Mouse (Mus musculus): ENCODE data around the gene Mybbp1a. TPM values are rescaled to one million over a fixed set of nuclear protein-coding genes. Genes with fewer than 3 reads are reported as not detected.

The Mybbp1a gene
- polyA plus RNA-seq, 1 experiment from 2014 or later, result 172 TPM

- Histone ChIP-seq H3K9ac (no peak overlapping the region), H3K4me2 (replicated peaks) (peak overlapping the region; percentile 98), H3K4me1 (replicated peaks) (peaks cover 46% of the 10 kb centered on the region), H3K27me3 (replicated peaks) (no peaks in the 10 kb centered on the region), H3K4me3 (replicated peaks) (no peak overlapping the region), H3K9me3 (no peaks in the 10 kb centered on the region), H3K36me3 (no peaks in the 10 kb centered on the region), H3K27ac (no peak overlapping the region)
- ATAC-seq, result peak; percentile 47
- WGBS, result 44% methylated on average over 8 of the region's 8 CpGs
Observed at GRCm38 (mm10) chr11:72406079-72406675, 35.0 kb upstream of the Mybbp1a start.

DNA sequence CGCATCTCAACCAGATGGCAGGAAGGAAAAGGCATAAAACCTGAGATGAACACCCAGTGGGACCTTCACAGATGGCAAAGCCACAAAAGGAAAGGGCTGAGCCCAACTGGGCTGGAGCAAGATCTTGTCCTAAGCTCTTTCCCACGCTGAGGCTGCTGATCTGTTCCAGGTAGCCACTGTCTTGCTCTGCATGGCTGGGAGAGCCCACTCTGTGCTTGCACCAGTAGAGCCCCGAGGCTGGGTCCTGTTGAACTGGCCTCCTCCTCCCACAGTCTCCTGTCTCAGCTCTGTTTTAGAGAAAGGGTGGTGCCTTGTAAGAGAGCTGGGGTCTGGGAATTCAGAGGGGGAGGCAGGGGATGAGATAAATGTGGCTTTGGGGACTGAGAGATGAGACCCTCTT lies 34.1 kb upstream of the Mybbp1a start:
- H3K4me1 ChIP-seq (replicated peaks), result peaks cover 50% of the 10 kb centered on the region
- peak overlapping the region; percentile 39; the same call in 1 of the 2 replicates for H3K27ac ChIP-seq
- 25% methylated on average over 3 of the region's 3 CpGs for WGBS
- no peak for ATAC-seq
- no peak overlapping the region for H3K9ac ChIP-seq
- H3K4me3 ChIP-seq (replicated peaks), result no peak overlapping the region
- H3K4me2 ChIP-seq (replicated peaks), result peak overlapping the region; percentile 98
- H3K36me3 ChIP-seq, result no peaks in the 10 kb centered on the region
- H3K9me3 ChIP-seq, result no peaks in the 10 kb centered on the region
- H3K27me3 ChIP-seq (replicated peaks), result no peaks in the 10 kb centered on the region

DNA sequence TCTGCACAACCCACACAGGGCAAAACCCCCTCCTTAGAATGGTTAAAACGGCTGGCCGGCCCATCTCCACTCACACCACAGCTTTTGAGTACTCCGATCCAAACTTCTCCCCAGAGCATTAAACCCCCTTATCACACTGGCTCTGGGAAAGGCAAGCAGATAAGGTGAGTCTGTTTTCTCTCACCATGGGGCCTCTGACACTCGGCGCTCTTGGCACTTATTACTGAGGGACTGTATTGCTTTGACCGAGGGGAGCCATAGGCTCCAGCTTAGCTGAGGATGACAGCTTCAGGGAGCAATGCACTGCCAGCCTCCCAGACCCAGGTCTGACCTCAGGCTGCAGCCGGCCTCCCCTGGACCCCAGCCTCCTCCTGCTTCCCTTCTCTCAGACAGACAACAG lies 33.6 kb upstream of the Mybbp1a start:
- Histone ChIP-seq H3K36me3 (no peaks in the 10 kb centered on the region), H3K4me1 (replicated peaks) (peaks cover 52% of the 10 kb centered on the region), H3K4me3 (replicated peaks) (no peak overlapping the region; the same call in 1 of the 2 replicates), H3K27me3 (replicated peaks) (no peaks in the 10 kb centered on the region), H3K9ac (no peak overlapping the region), H3K9me3 (no peaks in the 10 kb centered on the region), H3K27ac (peak overlapping the region; percentile 39; the same call in 1 of the 2 replicates), H3K4me2 (replicated peaks) (peak overlapping the region; percentile 98)
- 14% methylated on average over 7 of the region's 7 CpGs for WGBS
- no peak for ATAC-seq

- Histone ChIP-seq H3K9ac (0 out of 2 replicates have a peak overlapping the region, but pooled peaks have one; percentile 1), H3K27ac (peak overlapping the region; percentile 3; the same call in 1 of the 2 replicates), H3K36me3 (no peaks in the 10 kb centered on the region), H3K27me3 (replicated peaks) (no peaks in the 10 kb centered on the region), H3K4me3 (replicated peaks) (peak overlapping the region; percentile 93; the same call in 1 of the 2 replicates), H3K4me2 (replicated peaks) (peak overlapping the region; percentile 98), H3K9me3 (no peaks in the 10 kb centered on the region), H3K4me1 (replicated peaks) (peaks cover 52% of the 10 kb centered on the region)
- WGBS, result 34% methylated on average over 9 of the region's 9 CpGs
- ATAC-seq, result no peak
Observed at GRCm38 (mm10) chr11:72408451-72409170, 32.5 kb upstream of the Mybbp1a start.

DNA sequence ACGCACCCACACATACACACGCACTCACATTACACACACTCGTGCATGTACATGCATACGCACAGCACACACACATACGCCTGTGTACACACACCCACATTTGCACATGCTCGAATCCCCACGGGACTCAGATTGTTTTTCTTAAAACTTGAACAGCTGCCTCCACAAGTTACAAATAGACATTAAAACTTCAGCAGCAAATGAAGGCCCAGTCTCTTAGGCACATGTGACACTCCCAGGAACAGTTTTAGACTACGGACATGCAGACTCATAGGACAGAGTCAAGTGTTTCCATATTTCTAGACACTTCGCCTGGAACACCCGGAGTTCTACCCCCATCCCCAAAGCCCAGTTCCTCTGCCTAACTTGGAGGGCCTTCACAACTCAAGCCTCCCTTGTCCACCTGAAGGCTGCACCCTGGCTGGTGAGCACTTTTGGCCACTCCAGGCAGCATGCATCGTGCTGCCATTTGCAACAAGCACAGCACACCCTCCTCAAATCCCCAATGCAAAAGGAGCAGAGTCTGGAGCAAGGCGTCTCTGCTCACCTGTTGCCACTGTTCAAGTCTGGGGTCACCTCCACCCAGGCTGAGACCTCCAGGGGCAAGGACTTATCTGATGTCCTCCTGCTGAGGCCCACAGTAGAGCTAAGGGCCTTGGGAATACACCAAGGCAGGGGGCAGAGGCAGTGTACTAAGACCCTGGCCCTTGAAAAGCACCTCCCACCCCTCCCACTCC lies 31.3 kb upstream of the Mybbp1a start:
- ATAC-seq, result no peak
- Histone ChIP-seq H3K4me3 (replicated peaks) (peak overlapping the region; percentile 93), H3K36me3 (no peaks in the 10 kb centered on the region), H3K9me3 (no peaks in the 10 kb centered on the region), H3K9ac (peak overlapping the region; percentile 23; the same call in 1 of the 2 replicates), H3K27ac (peak overlapping the region; percentile 32), H3K4me2 (replicated peaks) (peak overlapping the region; percentile 98), H3K4me1 (replicated peaks) (peaks cover 52% of the 10 kb centered on the region), H3K27me3 (replicated peaks) (no peaks in the 10 kb centered on the region)
- WGBS, result 56% methylated on average over 12 of the region's 12 CpGs

- Histone ChIP-seq H3K4me1 (replicated peaks) (peaks cover 51% of the 10 kb centered on the region), H3K9ac (peak overlapping the region; percentile 87), H3K4me3 (replicated peaks) (peak overlapping the region; percentile 93), H3K9me3 (no peaks in the 10 kb centered on the region), H3K27me3 (replicated peaks) (no peaks in the 10 kb centered on the region), H3K27ac (peak overlapping the region; percentile 79), H3K4me2 (replicated peaks) (peak overlapping the region; percentile 98), H3K36me3 (no peaks in the 10 kb centered on the region)
- peak; percentile 60 for ATAC-seq
- 4% methylated on average over 25 of the region's 25 CpGs for WGBS
Observed at GRCm38 (mm10) chr11:72410521-72411092, 30.5 kb upstream of the Mybbp1a start.

GRCm38 (mm10) chr11:72411093-72411921 lies 29.8 kb upstream of the Mybbp1a start, which contains the start of gene Smtnl2:
Gene Smtnl2, minus strand, starts transcription at chr11:72411713.
- Histone ChIP-seq H3K36me3 (no peaks in the 10 kb centered on the region), H3K9ac (peak within 1 kb of the TSS; percentile 87), H3K4me3 (replicated peaks) (peak within 1 kb of the TSS; percentile 93), H3K4me2 (replicated peaks) (peak within 1 kb of the TSS; percentile 98), H3K27ac (peak within 1 kb of the TSS; percentile 79), H3K9me3 (no peaks in the 10 kb centered on the region), H3K27me3 (replicated peaks) (no peaks in the 10 kb centered on the region), H3K4me1 (replicated peaks) (peaks cover 44% of the 10 kb centered on the region)
- ATAC-seq, result peak; percentile 93
- WGBS, result under 1% methylated on average over 86 of the region's 86 CpGs

- Histone ChIP-seq H3K9ac (peak overlapping the region; percentile 87), H3K9me3 (no peaks in the 10 kb centered on the region), H3K4me3 (replicated peaks) (peak overlapping the region; percentile 93), H3K27ac (peak overlapping the region; percentile 79; the same call in 1 of the 2 replicates), H3K27me3 (replicated peaks) (no peaks in the 10 kb centered on the region), H3K4me2 (replicated peaks) (peak overlapping the region; percentile 98), H3K4me1 (replicated peaks) (peaks cover 38% of the 10 kb centered on the region), H3K36me3 (no peaks in the 10 kb centered on the region)
- 17% methylated on average over 9 of the region's 9 CpGs for WGBS
- peak; percentile 13 for ATAC-seq
Observed at GRCm38 (mm10) chr11:72411945-72412344, 29.2 kb upstream of the Mybbp1a start.

DNA sequence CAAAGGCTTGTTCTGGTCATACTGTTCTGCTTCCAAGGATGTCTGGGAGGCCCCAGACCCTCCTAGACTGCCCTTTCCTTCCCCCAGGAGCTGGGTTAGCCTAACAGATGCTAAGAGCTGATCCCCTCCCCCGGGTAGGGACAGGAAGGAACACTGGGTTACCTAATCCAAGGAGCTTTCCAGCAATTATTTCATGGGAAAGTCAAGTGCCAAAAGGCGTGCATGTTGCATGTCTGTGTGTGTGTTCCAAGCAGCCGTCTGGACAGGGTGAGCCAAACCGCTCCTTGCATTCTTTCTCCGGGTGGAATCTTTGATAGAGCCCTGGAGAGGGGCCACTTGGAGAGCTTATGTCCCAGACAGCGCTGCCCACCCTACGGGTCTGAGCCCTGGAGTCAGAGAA lies 28.1 kb upstream of the Mybbp1a start:
- H3K27me3 ChIP-seq (replicated peaks), result no peaks in the 10 kb centered on the region
- peaks cover 32% of the 10 kb centered on the region for H3K4me1 ChIP-seq (replicated peaks)
- no peak for ATAC-seq
- H3K27ac ChIP-seq, result no peak overlapping the region
- 67% methylated on average over 7 of the region's 7 CpGs for WGBS
- no peaks in the 10 kb centered on the region for H3K36me3 ChIP-seq
- no peak overlapping the region for H3K4me2 ChIP-seq (replicated peaks)
- no peak overlapping the region for H3K4me3 ChIP-seq (replicated peaks)
- no peaks in the 10 kb centered on the region for H3K9me3 ChIP-seq
- no peak overlapping the region for H3K9ac ChIP-seq

DNA sequence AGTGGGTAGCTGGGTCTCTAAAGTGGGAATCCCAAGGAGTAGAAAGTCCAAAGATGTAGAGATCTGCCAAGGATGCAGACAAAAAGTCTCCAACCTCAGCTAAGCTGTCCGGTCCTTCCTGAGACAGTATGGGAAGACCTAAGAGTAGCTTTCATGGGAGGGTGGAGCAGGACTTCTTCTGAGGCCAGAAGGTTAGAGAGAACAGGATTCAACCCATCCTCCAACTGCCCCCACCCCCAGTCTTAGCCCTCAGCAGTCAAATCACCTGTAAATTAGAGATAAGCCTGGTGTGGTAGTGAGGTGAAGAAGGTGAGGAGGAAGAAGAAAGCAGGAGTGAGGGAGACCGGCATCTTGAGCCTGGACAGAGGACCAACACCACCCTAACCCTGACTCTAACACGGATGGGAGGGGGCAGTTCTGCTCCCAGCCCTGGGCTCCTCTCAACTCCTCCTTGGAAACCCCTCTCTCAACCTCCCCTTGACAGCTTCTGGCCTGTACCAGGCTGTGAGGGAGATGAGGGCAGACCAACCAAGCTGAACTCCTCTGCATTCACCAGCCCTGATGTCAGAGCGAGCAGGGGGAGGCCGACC lies 27.5 kb upstream of the Mybbp1a start:
- WGBS, result 65% methylated on average over 5 of the region's 5 CpGs
- no peak for ATAC-seq
- no peak overlapping the region for H3K4me3 ChIP-seq (replicated peaks)

GRCm38 (mm10) chr11:72415155-72415554 lies 26.0 kb upstream of the Mybbp1a start:
- H3K4me2 ChIP-seq (replicated peaks), result no peak overlapping the region
- no peak overlapping the region for H3K9ac ChIP-seq
- no peak overlapping the region for H3K27ac ChIP-seq
- H3K4me1 ChIP-seq (replicated peaks), result peaks cover 13% of the 10 kb centered on the region
- H3K4me3 ChIP-seq (replicated peaks), result no peak overlapping the region
- no peaks in the 10 kb centered on the region for H3K27me3 ChIP-seq (replicated peaks)
- no peaks in the 10 kb centered on the region for H3K36me3 ChIP-seq
- H3K9me3 ChIP-seq, result no peaks in the 10 kb centered on the region
- no peak for ATAC-seq
- 65% methylated on average over 8 of the region's 8 CpGs for WGBS

More for the DNA sequence above, 27.5 kb upstream of the Mybbp1a start:
- Histone ChIP-seq H3K9ac (no peak overlapping the region), H3K4me1 (replicated peaks) (peaks cover 25% of the 10 kb centered on the region), H3K36me3 (no peaks in the 10 kb centered on the region), H3K9me3 (no peaks in the 10 kb centered on the region), H3K27me3 (replicated peaks) (no peaks in the 10 kb centered on the region), H3K4me2 (replicated peaks) (no peak overlapping the region), H3K27ac (no peak overlapping the region)
